Mouse (Mus musculus) frontal cortex, postnatal 25 days (tissue): ENCODE measurements around the gene Zfp865.
"Not testable (repeated sequence)": the region's sequence is repeated elsewhere in the genome, so short reads cannot be mapped to it uniquely, and the experiment has no call there.

Experiments
- DNase-seq, 2 experiments: peaks; one replicate each; pipeline ENCODE4 v3.0.0; 2022; ENCODE audit warnings: low spot score in 2 of 2

Zfp865 gene

GRCm38 (mm10) chr7:5015118-5016001 lies 4.8 kb upstream of the Zfp865 start, which contains the start of gene Gm44973:
TSS of gene Gm44973 (plus strand) at chr7:5015496.
- peak; percentile 79 to 82 for DNase-seq

GRCm38 (mm10) chr7:5016057-5016456 lies 4.1 kb upstream of the Zfp865 start:
- no peak for DNase-seq

- DNase-seq: no peak
These were observed 3.3 kb upstream of the Zfp865 start for GRCm38 (mm10) chr7:5016920-5017319.

- DNase-seq: no peak
These were observed 2.8 kb upstream of the Zfp865 start for GRCm38 (mm10) chr7:5017352-5017751.

GRCm38 (mm10) chr7:5017931-5018330 lies 2.2 kb upstream of the Zfp865 start:
- no peak for DNase-seq

GRCm38 (mm10) chr7:5019576-5019975 lies 600 bp upstream of the Zfp865 start:
- DNase-seq: not testable (repeated sequence)

- no peak for DNase-seq
These were observed 509 bp downstream of the Zfp865 start for GRCm38 (mm10) chr7:5020685-5021084.

- no peak for DNase-seq
These were observed 1.0 kb downstream of the Zfp865 start for GRCm38 (mm10) chr7:5021197-5021596.

- DNase-seq: no peak
These were observed 9.4 kb downstream of the Zfp865 start for GRCm38 (mm10) chr7:5029543-5029942.

- no peak for DNase-seq
These were observed 9.8 kb downstream of the Zfp865 start for GRCm38 (mm10) chr7:5029946-5030345.

GRCm38 (mm10) chr7:5030554-5031275 lies 10.5 kb downstream of the Zfp865 start:
- DNase-seq: no peak

GRCm38 (mm10) chr7:5031496-5031895 lies 11.3 kb downstream of the Zfp865 start:
- no peak for DNase-seq

- no peak for DNase-seq
These were observed 13.6 kb downstream of the Zfp865 start, which contains the start of gene 4632433K11Rik for GRCm38 (mm10) chr7:5033818-5034217. TSS of gene 4632433K11Rik (plus strand) at chr7:5034118.

GRCm38 (mm10) chr7:5035628-5036027 lies 15.5 kb downstream of the Zfp865 start:
- no peak for DNase-seq

GRCm38 (mm10) chr7:5036136-5036535 lies 16.0 kb downstream of the Zfp865 start:
- no peak for DNase-seq

GRCm38 (mm10) chr7:5037026-5037425 lies 16.9 kb downstream of the Zfp865 start:
- no peak for DNase-seq

GRCm38 (mm10) chr7:5037467-5037866 lies 17.3 kb downstream of the Zfp865 start:
- DNase-seq: no peak

- DNase-seq: peak; percentile 86 to 87
These were observed 18.0 kb downstream of the Zfp865 start, which contains the start of gene Zfp784 for GRCm38 (mm10) chr7:5038109-5038732. TSS of gene Zfp784 (minus strand) at chr7:5038446.

- no peak for DNase-seq
These were observed 18.8 kb downstream of the Zfp865 start for GRCm38 (mm10) chr7:5038940-5039339.

- no peak for DNase-seq
These were observed 24.8 kb downstream of the Zfp865 start for GRCm38 (mm10) chr7:5044981-5045380.

- DNase-seq: no peak
These were observed 25.9 kb downstream of the Zfp865 start for GRCm38 (mm10) chr7:5046112-5046511.

GRCm38 (mm10) chr7:5047313-5047712 lies 27.1 kb downstream of the Zfp865 start:
- DNase-seq: no peak
